Mouse (Mus musculus) bone marrow, adult 2 months (tissue): ENCODE measurements around the gene Ptprt. TPM values are rescaled to one million over a fixed set of nuclear protein-coding genes. Genes with fewer than 3 reads are reported as not detected.

ENCODE experiments used
- H3K27ac ChIP-seq: fragments of 200-500 bp; 2 replicates; pipeline ENCODE4 v1.5.1; 2012; ENCODE audit warnings: low read depth, mild to moderate bottlenecking, control low read depth, inconsistent platforms, low read length; ENCODE audit not compliant: control insufficient read depth, poor library complexity, insufficient read depth
- H3K4me1 ChIP-seq: fragments of 200-500 bp; 2 replicates; pipeline ENCODE4 v1.6.1; 2011; ENCODE audit warnings: low read length; ENCODE audit not compliant: control insufficient read depth, insufficient read depth
- H3K4me3 ChIP-seq: fragments of 200-500 bp; replicated peaks from 2 replicates; pipeline ENCODE3; 2011; ENCODE audit warnings: mild to moderate bottlenecking, low read depth, low read length, control low read depth; ENCODE audit not compliant: control insufficient read depth
- CTCF ChIP-seq: fragments of 200-500 bp; IDR thresholded peaks from 2 replicates; pipeline ENCODE4 v1.5.1; 2011; ENCODE audit warnings: low read length, control low read depth; ENCODE audit not compliant: control insufficient read depth, insufficient read depth
- POLR2A ChIP-seq: fragments of 200-500 bp; IDR thresholded peaks from 2 replicates; pipeline ENCODE4 v1.6.1; 2011; ENCODE audit warnings: low read depth, mild to moderate bottlenecking, control low read depth, low read length, borderline replicate concordance; ENCODE audit not compliant: control insufficient read depth
- WGBS: fragments of 180-500 bp; shearing (Covaris S2); methylation state at CpG from one replicate; pipeline ENCODE4 v1.1.7; 2018; 5-methylcytosine and 5-hydroxymethylcytosine counted together
- polyA plus RNA-seq: library from polyadenylated mRNA; stranded (reverse); fragments of >200 nt; gene quantifications from 2 replicates; pipeline ENCODE4 v1.2.4, GENCODE M21; 2011; ENCODE audit warnings: low replicate concordance; ENCODE audit not compliant: missing spikeins, insufficient read depth, insufficient read length

Gene Ptprt
- polyA plus RNA-seq, 1 experiment: not detected

DNA sequence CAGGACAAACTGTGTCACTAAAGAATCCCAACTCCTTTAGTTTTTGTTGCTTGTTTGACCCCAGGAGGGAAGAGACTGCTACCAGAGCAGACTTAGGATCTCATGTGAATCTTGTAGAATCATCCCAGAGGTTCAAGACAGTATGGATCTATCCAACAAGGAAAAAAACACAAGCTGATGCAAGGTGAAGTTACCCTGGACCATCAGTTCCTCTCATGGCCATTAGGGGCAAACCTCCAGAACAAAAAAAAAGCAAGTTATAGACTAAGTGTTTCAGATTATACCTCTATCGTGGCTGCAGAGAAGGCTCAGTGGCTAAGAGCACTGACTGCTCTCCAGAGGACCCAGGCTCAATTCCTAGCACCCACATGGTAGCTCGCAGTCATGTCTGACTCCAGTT is 88.1 kb downstream of the Ptprt start:
- no peak overlapping the region for H3K27ac ChIP-seq
- no peak overlapping the region for H3K4me3 ChIP-seq
- no peak for TF ChIP-seq CTCF
- TF ChIP-seq POLR2A: no peak
- no peaks in the 10 kb centered on the region for H3K4me1 ChIP-seq
- 58% methylated on average over 2 of the region's 2 CpGs for WGBS

DNA sequence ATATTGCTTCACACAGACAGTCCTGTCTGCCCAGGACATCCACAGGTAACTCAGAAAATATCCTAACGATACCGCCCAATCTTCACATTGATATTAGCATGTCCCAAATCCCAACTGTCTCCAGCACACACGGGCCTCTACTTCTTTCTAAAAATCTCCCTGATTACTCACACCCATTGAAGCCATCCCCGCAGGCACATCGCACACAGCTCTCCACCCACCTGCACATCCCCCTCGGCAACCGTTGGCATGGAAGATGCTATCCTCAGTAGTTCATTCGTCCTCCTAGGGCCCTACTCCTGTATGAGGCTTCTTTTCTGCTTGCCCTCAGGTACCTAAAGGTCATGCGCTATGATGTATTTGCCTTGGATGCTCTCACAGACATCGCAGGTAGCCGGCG is 89.9 kb downstream of the Ptprt start:
- Histone ChIP-seq H3K27ac (no peak overlapping the region), H3K4me1 (no peaks in the 10 kb centered on the region), H3K4me3 (no peak overlapping the region)
- 84% methylated on average over 12 of the region's 12 CpGs for WGBS
- TF ChIP-seq POLR2A: no peak

DNA sequence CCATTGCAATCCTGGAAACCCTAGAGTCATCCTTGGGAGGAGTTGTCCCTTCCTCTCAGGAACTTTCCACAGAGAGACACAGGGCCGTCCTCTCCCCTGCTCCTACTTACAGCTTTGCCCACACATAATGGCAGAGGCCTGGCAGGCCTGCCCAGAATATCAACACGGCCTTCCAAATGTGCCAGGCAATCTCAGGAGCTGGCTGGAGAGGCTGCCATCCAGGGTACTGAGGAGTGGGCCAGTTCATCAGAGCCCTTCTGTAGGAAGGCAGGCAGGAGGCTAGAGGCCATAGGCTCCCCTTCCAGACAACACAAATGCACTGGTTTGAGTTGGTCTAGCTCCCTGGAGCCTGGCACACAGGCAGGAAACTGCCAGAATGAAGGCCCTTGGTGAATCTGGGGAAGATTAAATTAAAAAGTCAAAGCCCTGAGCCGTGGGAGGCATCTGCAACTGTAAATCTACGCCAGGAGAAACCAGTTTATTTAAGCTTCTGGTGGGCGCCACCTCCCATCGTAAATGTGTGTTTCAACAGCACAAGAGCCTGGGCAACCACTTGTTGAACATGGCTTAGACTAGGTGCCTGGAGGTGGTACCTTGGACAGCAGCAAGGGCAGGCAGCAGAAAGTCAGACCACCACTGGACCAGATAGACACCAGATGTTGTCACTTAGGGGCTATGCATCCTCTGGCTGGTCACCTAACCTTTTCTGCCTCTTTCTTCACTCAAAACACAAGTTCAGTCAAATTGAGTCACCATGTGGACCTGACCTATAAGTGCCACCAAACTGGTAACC is 92.4 kb downstream of the Ptprt start:
- Histone ChIP-seq H3K4me1 (no peaks in the 10 kb centered on the region), H3K4me3 (no peak overlapping the region), H3K27ac (no peak overlapping the region)
- WGBS: 68% methylated on average over 6 of the region's 6 CpGs
- no peak for TF ChIP-seq POLR2A
- no peak for TF ChIP-seq CTCF

DNA sequence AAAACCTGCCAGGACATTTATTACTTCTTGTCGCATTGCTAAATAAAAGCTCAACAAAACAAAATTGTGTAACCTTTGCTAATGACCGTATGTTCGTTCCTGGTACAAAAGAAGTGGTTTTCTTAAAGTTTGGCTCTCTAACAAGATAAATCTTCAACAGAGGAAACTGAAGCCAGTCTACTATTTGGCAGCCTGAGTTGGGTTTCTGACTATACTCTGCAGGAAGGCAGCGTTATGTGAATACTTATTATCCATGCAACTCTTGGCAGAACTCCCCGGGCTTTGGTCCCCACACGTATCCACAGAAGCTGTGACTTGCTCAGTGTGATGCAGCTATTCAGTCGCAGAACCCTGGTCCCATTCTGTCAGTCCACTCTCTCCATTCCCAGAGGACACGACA is 112.6 kb downstream of the Ptprt start:
- H3K4me1 ChIP-seq: no peaks in the 10 kb centered on the region
- TF ChIP-seq POLR2A: no peak
- no peak for TF ChIP-seq CTCF
- WGBS: 85% methylated on average over 8 of the region's 8 CpGs

DNA sequence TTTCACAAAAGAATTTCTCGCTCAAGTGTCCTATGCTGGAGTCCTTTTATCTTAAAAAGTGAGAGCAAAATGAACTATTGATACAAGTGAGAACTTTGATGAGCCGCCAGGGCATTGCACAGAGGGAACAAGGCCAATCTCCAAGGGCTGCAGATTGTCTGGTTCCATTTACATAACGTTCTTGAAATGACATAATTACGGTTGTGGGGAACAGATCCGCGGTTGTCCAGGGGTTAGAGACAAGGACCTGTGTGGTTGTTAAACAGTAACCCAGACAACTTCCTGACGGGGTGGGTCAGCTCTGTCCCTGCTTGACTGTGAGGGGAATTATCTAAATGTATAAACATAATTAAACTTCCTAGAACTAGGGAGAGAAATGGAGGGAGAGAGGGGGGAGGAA is 129.3 kb downstream of the Ptprt start:
- no peak for TF ChIP-seq POLR2A
- no peak for TF ChIP-seq CTCF
- WGBS: 59% methylated on average over 7 of the region's 7 CpGs
- no peaks in the 10 kb centered on the region for H3K4me1 ChIP-seq
- no peak overlapping the region for H3K4me3 ChIP-seq
- no peak overlapping the region for H3K27ac ChIP-seq

More for the DNA sequence above, 112.6 kb downstream of the Ptprt start:
- no peak overlapping the region for H3K27ac ChIP-seq
- no peak overlapping the region for H3K4me3 ChIP-seq

DNA sequence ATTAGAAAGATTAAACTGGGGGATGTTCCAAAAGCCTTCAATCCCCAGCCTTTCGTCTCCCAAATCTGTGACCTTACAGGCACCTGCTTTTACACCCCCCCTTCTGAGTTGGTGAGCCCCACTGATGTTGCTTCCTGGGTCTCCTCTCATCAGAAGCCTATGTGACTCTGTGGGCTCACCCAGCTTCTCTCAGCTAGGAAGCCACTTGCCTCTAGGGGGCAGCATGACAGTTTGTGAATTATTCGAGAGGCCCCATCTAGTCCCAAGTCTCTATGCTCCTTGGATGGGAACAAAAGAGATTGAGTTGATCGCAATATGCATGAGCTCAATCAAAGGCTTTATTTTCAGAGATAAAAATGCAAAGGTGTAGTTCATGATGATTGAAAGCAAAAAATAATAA is 132.0 kb downstream of the Ptprt start:
- no peak for TF ChIP-seq POLR2A
- TF ChIP-seq CTCF: no peak
- Histone ChIP-seq H3K4me1 (no peaks in the 10 kb centered on the region), H3K27ac (no peak overlapping the region), H3K4me3 (no peak overlapping the region)
- WGBS: 85% methylated on average over 3 of the region's 3 CpGs

DNA sequence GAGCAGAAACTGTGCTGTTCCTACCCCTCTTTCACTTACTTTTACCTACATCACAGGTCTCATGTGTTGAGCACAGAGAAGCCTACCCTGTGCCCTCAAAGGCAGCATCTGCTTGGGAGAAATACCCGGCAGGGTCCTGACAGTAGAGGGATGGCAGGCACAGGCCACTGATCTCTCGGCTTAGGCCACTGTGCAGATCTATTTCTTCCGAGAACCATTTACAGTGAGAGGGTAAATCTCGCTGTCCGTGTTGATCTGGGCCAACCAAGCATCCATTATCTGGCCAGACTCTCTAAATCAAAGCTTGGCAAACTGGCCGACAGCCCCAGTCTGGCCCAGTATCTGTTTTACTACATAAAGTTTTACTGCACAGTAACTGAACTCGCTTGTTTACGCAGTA is 145.0 kb downstream of the Ptprt start:
- no peaks in the 10 kb centered on the region for H3K4me1 ChIP-seq
- no peak for TF ChIP-seq CTCF
- no peak for TF ChIP-seq POLR2A
- H3K4me3 ChIP-seq: no peak overlapping the region
- 80% methylated on average over 8 of the region's 8 CpGs for WGBS
- no peak overlapping the region for H3K27ac ChIP-seq

DNA sequence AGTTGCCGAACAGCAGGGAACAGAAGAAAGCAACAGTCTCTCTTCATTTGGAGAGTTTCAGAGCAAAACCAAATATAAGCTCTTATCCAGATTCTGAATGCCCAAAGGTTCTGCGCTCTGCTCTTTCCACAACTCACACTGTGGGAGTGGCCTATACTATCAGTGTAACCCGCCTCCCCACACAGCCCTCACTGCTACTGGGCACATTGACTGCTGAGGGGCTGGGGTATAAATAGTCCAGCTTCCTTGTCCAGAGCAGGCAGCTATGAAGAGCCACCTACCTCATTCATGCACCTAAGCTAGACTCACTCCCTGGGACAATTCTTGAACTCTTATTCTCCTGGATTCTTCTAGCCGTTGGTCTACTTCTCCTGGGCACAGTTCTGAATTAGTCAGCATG is 147.9 kb downstream of the Ptprt start:
- 85% methylated on average over 4 of the region's 4 CpGs for WGBS
- Histone ChIP-seq H3K4me3 (no peak overlapping the region), H3K4me1 (no peaks in the 10 kb centered on the region), H3K27ac (no peak overlapping the region)
- TF ChIP-seq CTCF (no peak), POLR2A (no peak)

DNA sequence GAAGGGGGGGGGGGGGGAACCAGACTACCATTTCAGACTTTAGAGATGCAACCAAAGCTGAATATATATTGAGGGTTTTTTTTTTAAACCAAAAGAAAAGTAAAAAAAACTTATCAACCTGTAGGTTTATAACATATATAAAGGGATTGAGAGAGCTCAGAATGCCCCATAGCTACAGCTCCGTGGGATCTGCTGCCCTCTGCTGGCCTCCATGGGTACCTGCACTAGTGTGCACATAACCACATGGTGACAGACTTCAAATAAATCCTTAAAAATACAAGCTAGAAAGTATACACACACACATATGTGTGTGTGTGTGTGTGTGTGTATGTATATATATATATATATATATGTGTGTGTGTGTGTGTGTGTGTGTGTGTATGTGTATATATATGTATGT is 148.9 kb downstream of the Ptprt start:
- H3K27ac ChIP-seq: no peak overlapping the region
- WGBS: 57% methylated on average over 1 of the region's 1 CpGs
- no peaks in the 10 kb centered on the region for H3K4me1 ChIP-seq
- H3K4me3 ChIP-seq: no peak overlapping the region
- TF ChIP-seq CTCF (0 out of 2 replicates have a peak, but pooled peaks have one; percentile 14), POLR2A (no peak)
